Mouse (Mus musculus) lung, adult 2 months (tissue): ENCODE measurements around the gene Dnah11.
"Not testable (repeated sequence)": the region's sequence is repeated elsewhere in the genome, so short reads cannot be mapped to it uniquely, and the experiment has no call there.

ENCODE experiments used
- CTCF ChIP-seq: fragments of 200-500 bp; IDR thresholded peaks from 2 replicates; pipeline ENCODE4 v1.5.1; 2011; ENCODE audit warnings: mild to moderate bottlenecking, low read length, control low read depth; ENCODE audit not compliant: insufficient read depth
- POLR2A ChIP-seq: fragments of 200-500 bp; IDR thresholded peaks from 2 replicates; pipeline ENCODE4 v1.6.1; 2011; ENCODE audit warnings: low read depth, mild to moderate bottlenecking, control low read depth, low read length, borderline replicate concordance; ENCODE audit errors: extremely low read depth

GRCm38 (mm10) chr12:117905232-117905840 is 293.5 kb downstream of the Dnah11 start:
- not testable (repeated sequence) for TF ChIP-seq CTCF, POLR2A
